Mouse (Mus musculus) ES-Bruce4 (cell line): ENCODE measurements around the gene Gpx2. TPM values are rescaled to one million over a fixed set of nuclear protein-coding genes. Genes with fewer than 3 reads are reported as not detected.

Source experiments
- H3K27ac ChIP-seq: 2 replicates; pipeline ENCODE4 v1.5.1; 2012; ENCODE audit warnings: low read length, inconsistent platforms; ENCODE audit not compliant: insufficient read depth
- H3K27me3 ChIP-seq: 2 replicates; pipeline ENCODE4 v1.6.1; 2012; ENCODE audit warnings: mild to moderate bottlenecking, low read length, inconsistent platforms; ENCODE audit not compliant: control insufficient read depth, poor library complexity, insufficient read depth, severe bottlenecking
- H3K36me3 ChIP-seq: 2 replicates; pipeline ENCODE4 v1.6.1; 2012; ENCODE audit warnings: inconsistent platforms, mild to moderate bottlenecking, low read length, moderate library complexity; ENCODE audit not compliant: control insufficient read depth, poor library complexity, insufficient read depth, severe bottlenecking
- H3K4me1 ChIP-seq: one replicate; pipeline ENCODE4 v1.8.1; 2011; ENCODE audit warnings: low read length; ENCODE audit not compliant: control insufficient read depth, insufficient read depth
- H3K4me3 ChIP-seq: 2 replicates; pipeline ENCODE4 v1.5.1; 2011; ENCODE audit warnings: low read depth, mild to moderate bottlenecking, low read length
- H3K9ac ChIP-seq: 2 replicates; pipeline ENCODE4 v1.6.1; 2012; ENCODE audit warnings: low read depth, mild to moderate bottlenecking, inconsistent platforms; ENCODE audit not compliant: poor library complexity, severe bottlenecking
- H3K9me3 ChIP-seq: replicated peaks from 2 replicates; pipeline ENCODE4 v1.6.1; 2012; ENCODE audit warnings: mild to moderate bottlenecking, low read length, inconsistent platforms; ENCODE audit not compliant: control insufficient read depth, poor library complexity, insufficient read depth, severe bottlenecking
- CTCF ChIP-seq: IDR thresholded peaks from one replicate; pipeline ENCODE4 v1.8.1; 2011; ENCODE audit warnings: low read depth, low read length
- EP300 ChIP-seq: IDR thresholded peaks from 2 replicates; pipeline ENCODE4 v1.6.1; 2011; ENCODE audit warnings: low read depth, low read length; ENCODE audit not compliant: insufficient read depth
- POLR2A ChIP-seq: IDR thresholded peaks from one replicate; pipeline ENCODE4 v1.8.1; 2011; ENCODE audit warnings: low read length; ENCODE audit not compliant: insufficient read depth
- polyA plus RNA-seq: library from polyadenylated mRNA; stranded (reverse); fragments of >200 nt; gene quantifications from 2 replicates; pipeline ENCODE4 v1.2.4, GENCODE M21; 2011; ENCODE audit warnings: low read depth; ENCODE audit not compliant: missing spikeins, insufficient read depth, insufficient read length

The Gpx2 gene
- polyA plus RNA-seq, 1 experiment: 12.7 TPM

- TF ChIP-seq POLR2A: no peak
- peak; percentile 79 for TF ChIP-seq CTCF
- Histone ChIP-seq H3K9ac (peak overlapping the region; percentile 58), H3K4me1 (no peaks in the 10 kb centered on the region), H3K36me3 (no peaks in the 10 kb centered on the region), H3K9me3 (no peaks in the 10 kb centered on the region), H3K27ac (peak overlapping the region; percentile 44; the same call in 1 of the 2 replicates), H3K4me3 (peak overlapping the region; percentile 88), H3K27me3 (no peaks in the 10 kb centered on the region)
Observed at GRCm38 (mm10) chr12:76837101-76837843, 41.9 kb upstream of the Gpx2 start.

- Histone ChIP-seq H3K36me3 (no peaks in the 10 kb centered on the region), H3K27me3 (no peaks in the 10 kb centered on the region), H3K4me1 (no peaks in the 10 kb centered on the region), H3K4me3 (no peak overlapping the region), H3K27ac (no peak overlapping the region), H3K9me3 (no peaks in the 10 kb centered on the region), H3K9ac (no peak overlapping the region)
- TF ChIP-seq CTCF (peak; percentile 60), EP300 (no peak)
Observed at GRCm38 (mm10) chr12:76832704-76833103, 37.4 kb upstream of the Gpx2 start.

GRCm38 (mm10) chr12:76825283-76825682 is 29.9 kb upstream of the Gpx2 start:
- H3K4me3 ChIP-seq: no peak overlapping the region
- H3K27ac ChIP-seq: no peak overlapping the region
- no peaks in the 10 kb centered on the region for H3K36me3 ChIP-seq
- H3K9ac ChIP-seq: no peak overlapping the region
- no peaks in the 10 kb centered on the region for H3K27me3 ChIP-seq
- TF ChIP-seq POLR2A (no peak), CTCF (no peak), EP300 (no peak)
- no peaks in the 10 kb centered on the region for H3K9me3 ChIP-seq
- H3K4me1 ChIP-seq: no peaks in the 10 kb centered on the region

GRCm38 (mm10) chr12:76822651-76823041 is 27.3 kb upstream of the Gpx2 start, which contains the start of gene Rab15:
Gene Rab15 (minus strand): TSS chr12:76822908.
- TF ChIP-seq POLR2A: no peak
- no peak for TF ChIP-seq CTCF
- no peak for TF ChIP-seq EP300
- H3K27ac ChIP-seq: no peak within 1 kb of the TSS
- H3K4me1 ChIP-seq: peaks cover 5% of the 10 kb centered on the region
- H3K27me3 ChIP-seq: no peaks in the 10 kb centered on the region
- no peaks in the 10 kb centered on the region for H3K36me3 ChIP-seq
- H3K4me3 ChIP-seq: peak within 1 kb of the TSS; percentile 75
- H3K9ac ChIP-seq: peak within 1 kb of the TSS; percentile 86
- H3K9me3 ChIP-seq: no peaks in the 10 kb centered on the region

- Histone ChIP-seq H3K27ac (no peak overlapping the region), H3K4me1 (peaks cover 5% of the 10 kb centered on the region), H3K9me3 (no peaks in the 10 kb centered on the region), H3K27me3 (no peaks in the 10 kb centered on the region), H3K9ac (peak overlapping the region; percentile 86), H3K36me3 (no peaks in the 10 kb centered on the region), H3K4me3 (peak overlapping the region; percentile 75)
- TF ChIP-seq EP300 (no peak), CTCF (no peak), POLR2A (no peak)
Observed at GRCm38 (mm10) chr12:76822002-76822650, 26.8 kb upstream of the Gpx2 start.

GRCm38 (mm10) chr12:76820615-76821014 is 25.3 kb upstream of the Gpx2 start:
- no peaks in the 10 kb centered on the region for H3K9me3 ChIP-seq
- no peak overlapping the region for H3K27ac ChIP-seq
- peaks cover 5% of the 10 kb centered on the region for H3K4me1 ChIP-seq
- H3K4me3 ChIP-seq: no peak overlapping the region
- no peaks in the 10 kb centered on the region for H3K27me3 ChIP-seq
- H3K9ac ChIP-seq: no peak overlapping the region
- no peaks in the 10 kb centered on the region for H3K36me3 ChIP-seq
- TF ChIP-seq CTCF (no peak), EP300 (no peak), POLR2A (no peak)
